Mouse (Mus musculus) c-Kit-positive CD71-positive TER-119-positive erythroid progenitor cells, embryonic 14.5 days (primary cell): Measurements from ENCODE around the gene Stox2.

Experiments
- DNase-seq: peaks from one replicate; pipeline ENCODE4 v3.0.0-alpha.2; 2013; ENCODE audit warnings: low spot score

The Stox2 gene

GRCm38 (mm10) chr8:47289641-47290040 lies 156.5 kb downstream of the Stox2 start:
- no peak for DNase-seq

GRCm38 (mm10) chr8:47288866-47289541 lies 157.2 kb downstream of the Stox2 start:
- no peak for DNase-seq

- DNase-seq: no peak
These were observed 157.9 kb downstream of the Stox2 start for GRCm38 (mm10) chr8:47288131-47288865.

GRCm38 (mm10) chr8:47287641-47288130 lies 158.5 kb downstream of the Stox2 start:
- no peak for DNase-seq

- no peak for DNase-seq
These were observed 159.0 kb downstream of the Stox2 start for GRCm38 (mm10) chr8:47287201-47287621.

GRCm38 (mm10) chr8:47286081-47286700 lies 160.0 kb downstream of the Stox2 start:
- DNase-seq: no peak

- no peak for DNase-seq
These were observed 160.7 kb downstream of the Stox2 start for GRCm38 (mm10) chr8:47285435-47285834.

GRCm38 (mm10) chr8:47284329-47285326 lies 161.5 kb downstream of the Stox2 start:
- DNase-seq: no peak

- DNase-seq: no peak
These were observed 166.3 kb downstream of the Stox2 start for GRCm38 (mm10) chr8:47279898-47280297.

- no peak for DNase-seq
These were observed 168.0 kb downstream of the Stox2 start for GRCm38 (mm10) chr8:47278211-47278610.

GRCm38 (mm10) chr8:47268931-47269330 lies 177.2 kb downstream of the Stox2 start:
- no peak for DNase-seq

- DNase-seq: no peak
These were observed 177.9 kb downstream of the Stox2 start for GRCm38 (mm10) chr8:47268062-47268822.

GRCm38 (mm10) chr8:47263070-47263843 lies 182.9 kb downstream of the Stox2 start:
- no peak for DNase-seq

- no peak for DNase-seq
These were observed 185.2 kb downstream of the Stox2 start for GRCm38 (mm10) chr8:47260751-47261474.

- DNase-seq: no peak
These were observed 195.3 kb downstream of the Stox2 start for GRCm38 (mm10) chr8:47250832-47251231.

GRCm38 (mm10) chr8:47245116-47245515 lies 201.0 kb downstream of the Stox2 start:
- DNase-seq: no peak

GRCm38 (mm10) chr8:47244202-47244601 lies 202.0 kb downstream of the Stox2 start:
- no peak for DNase-seq

- no peak for DNase-seq
These were observed 202.5 kb downstream of the Stox2 start for GRCm38 (mm10) chr8:47243631-47244030.

GRCm38 (mm10) chr8:47243016-47243630 lies 203.0 kb downstream of the Stox2 start:
- DNase-seq: no peak
